Mouse (Mus musculus) cerebellum, postnatal 25 days (tissue): ENCODE measurements around the gene Foxo1.

ENCODE experiments used
- DNase-seq, 2 experiments: peaks; one replicate each; pipeline ENCODE4 v3.0.0; 2021; ENCODE audit warnings: mixed read lengths in 2 of 2

The Foxo1 gene

GRCm38 (mm10) chr3:52369881-52370428 lies 101.8 kb downstream of the Foxo1 start:
- no peak for DNase-seq

- no peak for DNase-seq
Measured at GRCm38 (mm10) chr3:52376974-52377373, 108.8 kb downstream of the Foxo1 start.

- no peak for DNase-seq
Measured at GRCm38 (mm10) chr3:52383351-52383750, 115.2 kb downstream of the Foxo1 start.

DNA sequence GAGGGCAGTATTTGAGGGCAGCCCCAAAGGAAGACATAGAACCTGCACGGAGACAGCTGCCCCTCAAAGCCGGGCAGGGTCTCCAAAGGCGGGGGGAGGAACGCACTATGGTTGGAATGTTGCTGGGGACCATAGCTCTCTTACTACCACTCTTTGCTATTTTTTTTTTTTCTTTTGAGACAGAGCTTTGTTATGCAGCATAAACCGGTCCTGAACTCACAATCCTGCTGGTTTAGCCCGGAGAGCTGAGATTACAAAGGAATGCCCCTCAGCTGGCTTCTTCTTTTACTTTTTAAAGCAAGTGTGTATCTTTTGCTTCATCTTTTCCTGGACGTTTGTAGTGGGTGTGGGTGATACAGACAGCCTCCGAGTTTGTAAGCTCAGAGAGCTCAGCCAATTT lies 118.2 kb downstream of the Foxo1 start:
- no peak for DNase-seq

DNA sequence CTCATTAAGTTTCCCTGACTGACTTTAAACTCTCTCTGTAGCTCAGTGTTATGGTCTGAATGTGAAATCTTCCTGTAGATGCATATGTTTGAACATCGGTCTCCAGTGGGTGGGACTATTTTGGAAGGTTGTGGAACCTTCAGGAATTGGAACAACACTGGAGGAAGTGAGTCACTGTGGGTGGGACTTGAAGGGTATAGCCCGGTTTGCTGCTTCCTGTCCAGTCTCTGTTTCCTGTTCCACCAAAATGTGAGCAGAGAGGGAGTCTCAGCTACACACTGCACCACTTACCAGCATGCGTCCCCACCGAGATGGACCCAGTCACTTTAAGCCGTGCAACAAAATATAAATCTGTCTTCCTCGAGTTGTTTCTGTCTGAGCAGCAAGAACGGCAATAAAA lies 122.2 kb downstream of the Foxo1 start:
- DNase-seq: no peak

GRCm38 (mm10) chr3:52390766-52391665 lies 122.9 kb downstream of the Foxo1 start:
- DNase-seq: no peak

- peak; percentile 86 to 89 for DNase-seq
Measured at GRCm38 (mm10) chr3:52391897-52392296, 123.8 kb downstream of the Foxo1 start.

DNA sequence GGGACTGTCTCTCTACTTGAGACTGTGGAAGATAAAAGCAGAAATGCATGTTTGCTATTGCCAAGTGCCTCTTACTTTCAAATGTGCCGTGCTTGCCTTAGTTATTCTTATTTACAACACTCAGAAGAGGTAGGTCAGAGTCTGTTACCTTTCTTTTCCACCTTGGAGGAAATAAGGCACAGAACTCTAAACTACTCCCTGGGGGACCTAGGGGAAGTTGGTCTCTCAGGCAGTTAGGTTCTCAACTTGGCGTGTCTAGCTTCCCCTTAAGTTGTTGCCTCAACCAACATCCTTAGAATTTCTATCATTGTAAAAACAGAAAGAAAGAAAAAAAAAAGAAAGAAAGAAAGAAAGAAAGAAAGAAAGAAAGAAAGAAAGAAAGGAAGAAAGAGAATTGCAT lies 124.4 kb downstream of the Foxo1 start:
- no peak for DNase-seq

DNA sequence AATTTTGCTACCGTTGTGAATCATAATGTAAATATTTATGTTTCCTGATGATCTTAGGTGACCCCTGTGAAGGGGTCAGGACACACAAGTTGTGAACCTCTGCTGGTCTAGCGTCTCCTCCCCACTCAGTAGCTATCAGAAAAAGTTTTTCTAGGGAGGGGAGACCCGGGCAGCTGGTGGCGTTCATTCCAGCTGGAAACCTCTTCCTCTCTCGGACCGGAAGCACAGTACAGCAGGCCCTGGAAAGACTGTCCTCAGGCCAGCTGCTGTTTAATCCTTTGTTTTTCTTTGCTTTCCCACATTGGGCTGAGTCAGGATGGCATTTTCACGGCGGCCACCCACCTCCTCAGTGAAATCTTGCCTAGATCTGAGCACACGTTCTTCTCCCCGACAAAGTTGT lies 125.0 kb downstream of the Foxo1 start:
- DNase-seq: no peak

DNA sequence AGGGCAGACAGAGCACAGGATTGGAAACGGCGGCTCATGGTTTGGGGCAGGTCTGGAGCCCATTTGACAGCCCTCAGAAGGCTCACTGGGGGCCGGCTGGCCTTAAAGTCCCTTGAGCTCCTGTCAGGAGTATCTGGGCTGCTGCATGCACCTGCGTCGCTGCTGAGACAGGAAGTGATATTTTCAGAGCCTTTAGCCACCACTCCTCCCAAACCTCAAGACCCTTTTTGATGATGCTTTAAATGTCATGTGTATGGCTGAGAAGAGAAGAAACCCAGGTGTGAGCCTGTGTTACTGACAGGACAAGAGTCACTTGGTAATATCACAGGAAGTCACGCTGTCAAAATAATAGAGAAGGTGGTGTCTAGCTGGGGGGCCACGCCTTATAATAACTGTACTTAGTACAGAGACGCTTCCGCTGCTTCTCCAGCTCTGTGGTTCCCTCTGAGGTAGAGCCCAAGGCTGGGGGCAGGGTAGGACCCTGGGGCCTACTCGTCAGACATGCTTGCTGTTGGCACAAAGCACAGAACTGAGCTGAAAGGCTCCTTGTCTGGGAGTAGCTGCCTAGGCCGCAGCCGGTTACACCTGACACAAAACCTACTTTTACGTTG lies 128.1 kb downstream of the Foxo1 start:
- no peak for DNase-seq

GRCm38 (mm10) chr3:52396951-52397615 lies 128.9 kb downstream of the Foxo1 start:
- DNase-seq: peak; percentile 77 to 81

- no peak for DNase-seq
Measured at GRCm38 (mm10) chr3:52397961-52398360, 129.8 kb downstream of the Foxo1 start.

DNA sequence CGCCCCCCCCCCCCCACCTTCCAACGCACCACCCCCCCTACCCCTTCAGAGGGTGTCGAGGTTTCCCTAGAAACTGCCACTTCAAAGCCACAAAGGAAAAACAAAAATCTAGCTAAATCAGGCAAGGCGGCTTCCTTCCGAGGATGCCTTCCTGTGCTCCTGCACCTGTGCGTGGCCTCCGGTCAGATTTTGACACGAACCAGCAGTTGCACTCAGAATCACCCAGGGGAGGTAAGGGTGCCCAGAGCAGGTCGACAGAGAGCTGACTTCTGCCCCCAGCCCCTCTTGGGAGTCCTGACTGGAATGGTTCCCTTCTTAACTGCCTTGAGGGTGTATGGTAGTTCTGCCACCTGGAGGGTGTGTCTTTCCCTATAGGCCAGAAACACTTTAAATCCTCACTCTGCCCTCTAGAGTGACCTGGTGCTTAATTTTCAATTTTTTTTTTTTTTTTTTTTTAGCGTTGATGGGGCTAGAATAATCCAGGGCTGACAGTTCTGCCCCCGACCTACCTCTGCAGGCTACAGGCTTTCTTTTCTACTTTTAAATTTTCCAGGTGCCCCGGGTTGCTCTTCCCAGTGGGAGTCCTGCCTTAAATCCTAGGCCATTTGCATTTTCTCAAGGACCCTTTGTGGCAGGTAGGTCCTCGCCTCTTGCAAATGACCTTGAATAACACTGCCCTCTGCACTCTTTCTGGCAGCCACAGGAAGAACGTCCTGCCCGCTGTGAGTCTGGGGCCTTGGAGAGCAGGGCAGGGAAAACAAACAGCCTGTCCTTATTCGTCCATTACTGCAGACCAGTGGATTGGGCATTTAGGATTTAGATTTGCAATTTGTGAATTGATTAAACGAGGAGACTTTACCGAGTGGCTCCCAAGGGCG lies 132.4 kb downstream of the Foxo1 start:
- DNase-seq: no peak

DNA sequence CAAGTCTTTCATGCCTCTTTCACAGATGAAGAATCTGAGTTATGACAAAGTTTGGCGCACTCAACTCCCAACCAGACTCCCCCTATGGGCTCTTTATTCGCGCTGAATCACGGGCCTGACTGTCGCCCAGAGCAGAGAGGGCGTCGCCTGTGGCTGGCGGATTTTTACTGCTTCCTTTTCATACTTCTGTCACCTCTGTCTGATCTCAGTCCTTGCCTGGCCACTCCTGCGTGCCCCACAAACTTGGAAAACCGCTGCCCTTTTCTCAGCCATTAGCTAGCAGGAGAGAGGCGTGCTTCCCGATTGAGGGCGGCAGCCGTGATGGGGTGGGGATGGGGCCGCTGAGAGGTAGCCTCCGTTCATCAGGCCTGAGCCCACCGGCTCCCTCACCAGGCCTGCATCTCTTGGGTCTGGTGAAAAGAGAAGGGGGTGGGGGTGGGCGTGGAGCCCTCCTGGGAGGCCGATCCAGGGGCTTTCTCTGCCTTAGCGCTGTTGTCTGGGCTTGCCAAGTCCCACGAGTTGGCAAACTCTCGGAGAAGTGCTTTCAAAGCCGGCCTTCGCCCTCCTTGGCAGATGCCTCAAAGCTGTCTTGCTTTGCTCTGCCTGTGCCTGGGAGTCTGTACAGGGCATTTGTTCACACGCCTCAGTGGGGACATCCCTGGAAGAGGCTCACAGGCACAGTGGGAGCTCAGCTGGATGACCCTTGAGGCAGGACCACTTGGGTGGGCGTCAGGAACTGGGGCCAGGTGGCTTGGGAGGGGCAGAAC lies 133.2 kb downstream of the Foxo1 start:
- peak in 1 of 2 experiments; percentile 33 for DNase-seq
